Mouse (Mus musculus): Measurements from ENCODE around the gene Theg. TPM values are rescaled to one million over a fixed set of nuclear protein-coding genes. Genes with fewer than 3 reads are reported as not detected.

Gene Theg
- polyA plus RNA-seq, 1 experiment from 2014 or later: not detected

GRCm38 (mm10) chr10:79543884-79544597 is 43.1 kb downstream of the Theg start:
- Histone ChIP-seq H3K4me2 (ENCODE audit: low read depth, low read length) (no peak overlapping the region), H3K9ac (replicated peaks) (no peak overlapping the region), H3K9me3 (ENCODE audit: low read length) (no peaks in the 10 kb centered on the region), H3K36me3 (replicated peaks; ENCODE audit: insufficient read depth, low read length) (peaks cover 30% of the 10 kb centered on the region), H3K27me3 (ENCODE audit: insufficient read depth, low read length) (no peaks in the 10 kb centered on the region), H3K27ac (ENCODE audit: low read depth) (no peak overlapping the region), H3K4me3 (ENCODE audit: low read depth, low read length) (no peak overlapping the region), H3K4me1 (ENCODE audit: insufficient read depth) (no peaks in the 10 kb centered on the region)
- DNase-seq: peak; percentile 16
- WGBS (ENCODE audit: insufficient replicate concordance): 60% methylated on average over 9 of the region's 9 CpGs
- peak; percentile 26; the same call in 1 of the 2 replicates for ATAC-seq
- TF ChIP-seq EP300 (IDR thresholded peaks at IDR 0.05; ENCODE audit: low read depth) (no peak), CTCF (IDR thresholded peaks at IDR 0.05; ENCODE audit: low read depth) (no peak)

- H3K4me2 ChIP-seq (ENCODE audit: low read depth, low read length): no peak overlapping the region
- ATAC-seq (no peak), DNase-seq (peak; percentile 16)
- no peaks in the 10 kb centered on the region for H3K4me1 ChIP-seq (ENCODE audit: insufficient read depth)
- TF ChIP-seq EP300 (IDR thresholded peaks at IDR 0.05; ENCODE audit: low read depth): no peak
- no peak for TF ChIP-seq CTCF (IDR thresholded peaks at IDR 0.05; ENCODE audit: low read depth)
- no peaks in the 10 kb centered on the region for H3K27me3 ChIP-seq (ENCODE audit: insufficient read depth, low read length)
- no peaks in the 10 kb centered on the region for H3K9me3 ChIP-seq (ENCODE audit: low read length)
- H3K4me3 ChIP-seq (ENCODE audit: low read depth, low read length): no peak overlapping the region
- H3K27ac ChIP-seq (ENCODE audit: low read depth): no peak overlapping the region
- H3K9ac ChIP-seq (replicated peaks): no peak overlapping the region
- H3K36me3 ChIP-seq (replicated peaks; ENCODE audit: insufficient read depth, low read length): peaks cover 21% of the 10 kb centered on the region
- 83% methylated on average over 11 of the region's 11 CpGs for WGBS (ENCODE audit: insufficient replicate concordance)
Observed at GRCm38 (mm10) chr10:79542171-79542570, 45.0 kb downstream of the Theg start.

GRCm38 (mm10) chr10:79541522-79541921 is 45.6 kb downstream of the Theg start:
- WGBS (ENCODE audit: insufficient replicate concordance): 82% methylated on average over 15 of the region's 15 CpGs
- no peak for ATAC-seq
- Histone ChIP-seq H3K4me3 (ENCODE audit: low read depth, low read length) (no peak overlapping the region), H3K4me2 (ENCODE audit: low read depth, low read length) (no peak overlapping the region), H3K9ac (replicated peaks) (no peak overlapping the region), H3K9me3 (ENCODE audit: low read length) (no peaks in the 10 kb centered on the region), H3K27ac (ENCODE audit: low read depth) (no peak overlapping the region), H3K36me3 (replicated peaks; ENCODE audit: insufficient read depth, low read length) (peaks cover 21% of the 10 kb centered on the region), H3K4me1 (ENCODE audit: insufficient read depth) (no peaks in the 10 kb centered on the region), H3K27me3 (ENCODE audit: insufficient read depth, low read length) (no peaks in the 10 kb centered on the region)
- DNase-seq: no peak
- TF ChIP-seq EP300 (IDR thresholded peaks at IDR 0.05; ENCODE audit: low read depth): no peak
- no peak for TF ChIP-seq CTCF (IDR thresholded peaks at IDR 0.05; ENCODE audit: low read depth)

GRCm38 (mm10) chr10:79540746-79541145 is 46.4 kb downstream of the Theg start:
- H3K4me1 ChIP-seq (ENCODE audit: insufficient read depth): no peaks in the 10 kb centered on the region
- no peak for DNase-seq
- no peak overlapping the region for H3K4me2 ChIP-seq (ENCODE audit: low read depth, low read length)
- 89% methylated on average over 11 of the region's 11 CpGs for WGBS (ENCODE audit: insufficient replicate concordance)
- no peaks in the 10 kb centered on the region for H3K27me3 ChIP-seq (ENCODE audit: insufficient read depth, low read length)
- H3K36me3 ChIP-seq (replicated peaks; ENCODE audit: insufficient read depth, low read length): peaks cover 21% of the 10 kb centered on the region
- no peak overlapping the region for H3K9ac ChIP-seq (replicated peaks)
- no peak overlapping the region for H3K27ac ChIP-seq (ENCODE audit: low read depth)
- no peak overlapping the region for H3K4me3 ChIP-seq (ENCODE audit: low read depth, low read length)
- TF ChIP-seq EP300 (IDR thresholded peaks at IDR 0.05; ENCODE audit: low read depth): no peak
- TF ChIP-seq CTCF (IDR thresholded peaks at IDR 0.05; ENCODE audit: low read depth): no peak
- no peak for ATAC-seq
- no peaks in the 10 kb centered on the region for H3K9me3 ChIP-seq (ENCODE audit: low read length)

- peaks cover 21% of the 10 kb centered on the region for H3K36me3 ChIP-seq (replicated peaks; ENCODE audit: insufficient read depth, low read length)
- WGBS (ENCODE audit: insufficient replicate concordance): 85% methylated on average over 16 of the region's 16 CpGs
- H3K27ac ChIP-seq (ENCODE audit: low read depth): no peak overlapping the region
- no peak overlapping the region for H3K4me3 ChIP-seq (ENCODE audit: low read depth, low read length)
- no peaks in the 10 kb centered on the region for H3K4me1 ChIP-seq (ENCODE audit: insufficient read depth)
- no peak overlapping the region for H3K4me2 ChIP-seq (ENCODE audit: low read depth, low read length)
- ATAC-seq: no peak
- DNase-seq: peak; percentile 12
- H3K27me3 ChIP-seq (ENCODE audit: insufficient read depth, low read length): no peaks in the 10 kb centered on the region
- no peak for TF ChIP-seq EP300 (IDR thresholded peaks at IDR 0.05; ENCODE audit: low read depth)
- TF ChIP-seq CTCF (IDR thresholded peaks at IDR 0.05; ENCODE audit: low read depth): no peak
- H3K9me3 ChIP-seq (ENCODE audit: low read length): no peaks in the 10 kb centered on the region
- H3K9ac ChIP-seq (replicated peaks): no peak overlapping the region
Observed at GRCm38 (mm10) chr10:79539701-79540495, 47.2 kb downstream of the Theg start.

- Histone ChIP-seq H3K27me3 (ENCODE audit: insufficient read depth, low read length) (no peaks in the 10 kb centered on the region), H3K36me3 (replicated peaks; ENCODE audit: insufficient read depth, low read length) (peaks cover 16% of the 10 kb centered on the region), H3K9me3 (ENCODE audit: low read length) (no peaks in the 10 kb centered on the region), H3K27ac (ENCODE audit: low read depth) (no peak overlapping the region), H3K4me3 (ENCODE audit: low read depth, low read length) (no peak overlapping the region), H3K4me2 (ENCODE audit: low read depth, low read length) (no peak overlapping the region), H3K4me1 (ENCODE audit: insufficient read depth) (peaks cover 5% of the 10 kb centered on the region), H3K9ac (replicated peaks) (no peak overlapping the region)
- ATAC-seq (peak; percentile 16; the same call in 1 of the 2 replicates), DNase-seq (peak; percentile 17)
- TF ChIP-seq EP300 (IDR thresholded peaks at IDR 0.05; ENCODE audit: low read depth) (no peak), CTCF (IDR thresholded peaks at IDR 0.05; ENCODE audit: low read depth) (no peak)
- WGBS (ENCODE audit: insufficient replicate concordance): 24% methylated on average over 4 of the region's 4 CpGs
Observed at GRCm38 (mm10) chr10:79538873-79539272, 48.3 kb downstream of the Theg start.

Data from liver, postnatal 0 days (tissue).